Mouse (Mus musculus) CH12.LX (cell line): ENCODE data around the gene Cdk14. TPM values are rescaled to one million over a fixed set of nuclear protein-coding genes. Genes with fewer than 3 reads are reported as not detected.

Experiments used
- DNase-seq: peaks from one replicate; pipeline ENCODE4 v3.0.0-alpha.2; 2013; ENCODE audit errors: extremely low read depth
- H3K27ac ChIP-seq: 2 replicates; pipeline ENCODE4 v1.5.1; 2012; ENCODE audit warnings: low read depth, mild to moderate bottlenecking, control low read depth, moderate library complexity; ENCODE audit not compliant: insufficient read depth
- H3K27me3 ChIP-seq: replicated peaks from 2 replicates; pipeline ENCODE3; 2012; ENCODE audit warnings: inconsistent platforms
- H3K36me3 ChIP-seq, 2 experiments: replicated peaks in 1 of 2; 2 replicates each; pipeline versions ENCODE3 to v1.6.1; 2012; ENCODE audit warnings: inconsistent platforms in 1 of 2, low read length in 1 of 2, mild to moderate bottlenecking in 1 of 2, mixed read lengths in 1 of 2, moderate library complexity in 1 of 2; ENCODE audit not compliant: control insufficient read depth in 1 of 2, insufficient read depth in 1 of 2
- H3K4me1 ChIP-seq, 2 experiments: 2 replicates each; pipeline ENCODE4 v1.6.1; 2012; ENCODE audit warnings: inconsistent platforms in 1 of 2, moderate library complexity in 1 of 2; ENCODE audit not compliant: insufficient read depth in 2 of 2, control insufficient read depth in 1 of 2
- H3K4me2 ChIP-seq: 2 replicates; pipeline ENCODE4 v1.6.1; 2012; ENCODE audit warnings: low read depth, mild to moderate bottlenecking, control low read depth; ENCODE audit not compliant: poor library complexity, insufficient read depth, severe bottlenecking
- H3K4me3 ChIP-seq, 3 experiments: fragments of 150-350 bp in 1 of 3; sonication (generic) in 1 of 3; replicated peaks in 1 of 3; 2 replicates each; pipeline versions ENCODE3 to v1.5.1; 2011 to 2012; ENCODE audit warnings: low read depth in 2 of 3, low read length in 2 of 3, mild to moderate bottlenecking in 2 of 3, moderate library complexity in 2 of 3, control low read depth in 1 of 3, improper control_type of control experiment in 1 of 3, inconsistent platforms in 1 of 3, mixed read lengths in 1 of 3; ENCODE audit not compliant: poor library complexity in 1 of 3
- H3K79me2 ChIP-seq: replicated peaks from 2 replicates; pipeline ENCODE4 v1.6.1; 2012; ENCODE audit warnings: mild to moderate bottlenecking, moderate library complexity; ENCODE audit not compliant: control insufficient read depth, poor library complexity, insufficient read depth, severe bottlenecking; ENCODE audit errors: extremely low read depth
- H3K9ac ChIP-seq: 2 replicates; pipeline ENCODE4 v1.6.1; 2012; ENCODE audit warnings: low read depth, mild to moderate bottlenecking, control low read depth, moderate library complexity; ENCODE audit not compliant: insufficient read depth
- H3K9me3 ChIP-seq: replicated peaks from 2 replicates; pipeline ENCODE3; 2012; ENCODE audit warnings: low read length, inconsistent platforms, mixed read lengths
- CHD1 ChIP-seq: IDR thresholded peaks from 2 replicates; pipeline ENCODE4 v1.6.1; 2012; ENCODE audit warnings: low read depth, low read length, improper control_type of control experiment, inconsistent platforms
- CHD2 ChIP-seq: IDR thresholded peaks from 2 replicates; pipeline ENCODE4 v1.6.1; 2011; ENCODE audit warnings: low read length, improper control_type of control experiment
- CTCF ChIP-seq, 2 experiments: IDR thresholded peaks in 1 of 2; conservative IDR thresholded peaks in 1 of 2; 2 replicates each; pipeline ENCODE4 v1.5.1; 2011 to 2012; ENCODE audit warnings: low read depth in 2 of 2, low read length in 2 of 2, improper control_type of control experiment in 1 of 2, inconsistent platforms in 1 of 2, mild to moderate bottlenecking in 1 of 2, moderate library complexity in 1 of 2
- ELF1 ChIP-seq: IDR thresholded peaks from 2 replicates; pipeline ENCODE4 v1.6.1; 2014; ENCODE audit warnings: low read depth, mild to moderate bottlenecking, inconsistent platforms, low read length, improper control_type of control experiment
- EP300 ChIP-seq: IDR thresholded peaks from 2 replicates; pipeline ENCODE4 v1.6.1; 2011; ENCODE audit warnings: low read length, improper control_type of control experiment
- KAT2A ChIP-seq: IDR thresholded peaks from 2 replicates; pipeline ENCODE4 v1.6.1; 2012; ENCODE audit warnings: low read length, improper control_type of control experiment, inconsistent platforms; ENCODE audit not compliant: insufficient replicate concordance
- NELFE ChIP-seq: IDR thresholded peaks from 2 replicates; pipeline ENCODE4 v1.6.1; 2011; ENCODE audit warnings: low read depth, low read length, improper control_type of control experiment
- NRF1 ChIP-seq: IDR thresholded peaks from 2 replicates; pipeline ENCODE4 v1.6.1; 2014; ENCODE audit warnings: low read depth, mild to moderate bottlenecking, inconsistent platforms, low read length, improper control_type of control experiment, moderate library complexity
- POLR2A ChIP-seq: IDR thresholded peaks from 2 replicates; pipeline ENCODE4 v1.6.1; 2011; ENCODE audit warnings: low read depth, mild to moderate bottlenecking, improper control_type of control experiment, low read length
- SIN3A ChIP-seq: IDR thresholded peaks from 2 replicates; pipeline ENCODE4 v1.6.1; 2012; ENCODE audit warnings: low read length, improper control_type of control experiment, inconsistent platforms
- TCF12 ChIP-seq: IDR thresholded peaks from 2 replicates; pipeline ENCODE4 v1.6.1; 2014; ENCODE audit warnings: low read depth, mild to moderate bottlenecking, inconsistent platforms, low read length, improper control_type of control experiment
- UBTF ChIP-seq: IDR thresholded peaks from 2 replicates; pipeline ENCODE4 v1.6.1; 2012; ENCODE audit warnings: low read depth, mild to moderate bottlenecking, inconsistent platforms, low read length, improper control_type of control experiment, moderate library complexity
- ZMIZ1 ChIP-seq: IDR thresholded peaks from 2 replicates; pipeline ENCODE4 v1.6.1; 2012; ENCODE audit warnings: low read depth, mild to moderate bottlenecking, inconsistent platforms, low read length, improper control_type of control experiment
- dilution Hi-C: fragments of 300-500 bp; cut with MboI; formaldehyde crosslinking; loops from 2 replicates; pipeline ENCODE4 v1.14.3; 2020; ENCODE audit warnings: low sequenced_read_pairs; ENCODE audit not compliant: extremely low pct_unique_long_range_greater_than_20kb, extremely low pct_ligation_motif_present
- in situ Hi-C: fragments of 300-500 bp; cut with MboI; formaldehyde crosslinking; loops from 3 replicates; pipeline ENCODE4 v1.14.3; 2019; ENCODE audit warnings: low sequenced_read_pairs, low pct_ligation_motif_present, low pct_unique_long_range_greater_than_20kb, mixed read lengths
- polyA plus RNA-seq: library from polyadenylated mRNA; unstranded; fragments of >175 nt; gene quantifications from 2 replicates; pipeline ENCODE4 v1.2.1, GENCODE M21; 2012; ENCODE audit warnings: low read depth; ENCODE audit not compliant: insufficient read length
- total RNA-seq, 2 experiments: library from RNA; depleted of rRNA; stranded (reverse); fragments of 300-350 nt in 1 of 2; fragments of >200 nt in 1 of 2; gene quantifications; 2 replicates each; pipeline ENCODE4 v1.2.3; 2012 to 2014

Cdk14 gene
- total and polyA plus RNA-seq, 3 experiments = 3.7 to 12.0 (median 8.9) TPM

- H3K9ac ChIP-seq = no peak overlapping the region
- in situ Hi-C loops (loop anchor here (10.0 kb wide), 1 partner anchor 62 kb away; no protein-coding TSS in a partner anchor), dilution Hi-C loops (no loop called here)
- H3K27me3 ChIP-seq = no peaks in the 10 kb centered on the region
- no peaks in the 10 kb centered on the region for H3K4me1 ChIP-seq
- no peak for DNase-seq
- peaks cover 21% of the 10 kb centered on the region for H3K9me3 ChIP-seq
- H3K36me3 ChIP-seq = no peaks in the 10 kb centered on the region
- no peak overlapping the region for H3K27ac ChIP-seq
- H3K4me3 ChIP-seq = no peak overlapping the region
- TF ChIP-seq EP300 (no peak), UBTF (no peak), CHD1 (no peak), CHD2 (no peak), NELFE (no peak), ZMIZ1 (no peak), TCF12 (no peak), NRF1 (no peak), POLR2A (no peak), KAT2A (no peak)
- H3K4me2 ChIP-seq = no peak overlapping the region
- no peaks in the 10 kb centered on the region for H3K79me2 ChIP-seq
These were observed 663.0 kb downstream of the Cdk14 start for GRCm38 (mm10) chr5:4756871-4757711.

- dilution Hi-C loops (no loop called here), in situ Hi-C loops (loop anchor here (10.0 kb wide), 1 partner anchor 61 kb away; no protein-coding TSS in a partner anchor)
- no peaks in the 10 kb centered on the region for H3K36me3 ChIP-seq
- no peak overlapping the region for H3K27ac ChIP-seq
- H3K9me3 ChIP-seq = peaks cover 21% of the 10 kb centered on the region
- no peaks in the 10 kb centered on the region for H3K27me3 ChIP-seq
- no peak overlapping the region for H3K9ac ChIP-seq
- DNase-seq = no peak
- H3K4me1 ChIP-seq = no peaks in the 10 kb centered on the region
- no peak overlapping the region for H3K4me3 ChIP-seq
- H3K4me2 ChIP-seq = no peak overlapping the region
- no peaks in the 10 kb centered on the region for H3K79me2 ChIP-seq
- TF ChIP-seq CTCF (conservative IDR thresholded peaks at IDR 0.05 in 1 of 2, IDR thresholded peaks at IDR 0.05 in 1 of 2; ENCODE audit: low read depth in 2 of 2, low read length in 2 of 2) (no peak), SIN3A (no peak), KAT2A (no peak), ELF1 (no peak)
These were observed 664.0 kb downstream of the Cdk14 start for GRCm38 (mm10) chr5:4756001-4756681.
